Mouse (Mus musculus) midbrain, postnatal 0 days (tissue): ENCODE measurements around the gene 0610012G03Rik. TPM values are rescaled to one million over a fixed set of nuclear protein-coding genes. Genes with fewer than 3 reads are reported as not detected.
A peak's percentile ranks its signal among the peaks of the same experiment; 100 is the strongest.

Experiments
- ATAC-seq: fragments of 200-750 bp; cut with Nextera tagmentation; 2 replicates; pipeline ENCODE4 v1.8.0; 2017; ENCODE audit warnings: moderate number of reproducible peaks, mild to moderate bottlenecking, moderate TSS enrichment, moderate library complexity; ENCODE audit not compliant: low FRiP score
- DNase-seq: peaks from one replicate; pipeline ENCODE4 v3.0.0-alpha.2; 2015; ENCODE audit warnings: low spot score
- H3K27ac ChIP-seq: fragments of 300-500 bp; sonication (generic); 2 replicates; pipeline ENCODE4 v1.5.1; 2014; ENCODE audit warnings: low read depth, mild to moderate bottlenecking, low read length, mixed read lengths
- H3K27me3 ChIP-seq: fragments of 300-500 bp; sonication (generic); 2 replicates; pipeline ENCODE4 v1.6.1; 2014; ENCODE audit warnings: low read length, control low read depth, mixed read lengths; ENCODE audit not compliant: insufficient read depth
- H3K36me3 ChIP-seq: fragments of 300-500 bp; sonication (generic); 2 replicates; pipeline ENCODE4 v1.6.1; 2014; ENCODE audit warnings: low read length, control low read depth, mixed read lengths; ENCODE audit not compliant: insufficient read depth
- H3K4me1 ChIP-seq: fragments of 300-500 bp; sonication (generic); 2 replicates; pipeline ENCODE4 v1.6.1; 2014; ENCODE audit warnings: mild to moderate bottlenecking, control low read depth, antibody characterized with exemption, low read length, mixed read lengths; ENCODE audit not compliant: insufficient read depth
- H3K4me2 ChIP-seq: fragments of 300-500 bp; sonication (generic); 2 replicates; pipeline ENCODE4 v1.6.1; 2014; ENCODE audit warnings: low read depth, mild to moderate bottlenecking, low read length, mixed read lengths; ENCODE audit not compliant: poor library complexity, severe bottlenecking
- H3K4me3 ChIP-seq: fragments of 300-500 bp; sonication (generic); 2 replicates; pipeline ENCODE4 v1.5.1; 2014; ENCODE audit warnings: low read depth, mild to moderate bottlenecking, low read length, moderate library complexity
- H3K9ac ChIP-seq: fragments of 300-500 bp; sonication (generic); replicated peaks from 2 replicates; pipeline ENCODE4 v1.6.1; 2014; ENCODE audit warnings: mild to moderate bottlenecking, low read length, moderate library complexity, mixed read lengths; ENCODE audit not compliant: poor library complexity, severe bottlenecking
- H3K9me3 ChIP-seq: fragments of 300-500 bp; sonication (generic); 2 replicates; pipeline ENCODE4 v1.6.1; 2016; ENCODE audit warnings: low read length, control low read depth
- CTCF ChIP-seq: IDR thresholded peaks from 2 replicates; pipeline ENCODE4 v1.5.1; 2016; ENCODE audit warnings: antibody characterized with exemption, mild to moderate bottlenecking
- WGBS: fragments of 180-500 bp; shearing (Covaris S2); extraction: QIAGEN DNeasy Blood & Tissue Kit; methylation state at CpG from one replicate; pipeline ENCODE4 v1.1.7; 2014; 5-methylcytosine and 5-hydroxymethylcytosine counted together
- polyA plus RNA-seq: library from polyadenylated mRNA; unstranded; fragments of >200 nt; fragmentation: Nextera tagmentation; extraction: Ambion mirVana; gene quantifications from 2 replicates; pipeline ENCODE4 v1.2.1, GENCODE M21; 2015
- total RNA-seq: library from RNA; depleted of rRNA; stranded (reverse); fragments of >200 nt; gene quantifications from 2 replicates; pipeline ENCODE4 v1.2.3, GENCODE M21; 2014; rRNA removed

The 0610012G03Rik gene
- total RNA-seq (95.0 and 98.0 TPM in 2 replicates), polyA plus RNA-seq (139 and 143 TPM in 2 replicates)

DNA sequence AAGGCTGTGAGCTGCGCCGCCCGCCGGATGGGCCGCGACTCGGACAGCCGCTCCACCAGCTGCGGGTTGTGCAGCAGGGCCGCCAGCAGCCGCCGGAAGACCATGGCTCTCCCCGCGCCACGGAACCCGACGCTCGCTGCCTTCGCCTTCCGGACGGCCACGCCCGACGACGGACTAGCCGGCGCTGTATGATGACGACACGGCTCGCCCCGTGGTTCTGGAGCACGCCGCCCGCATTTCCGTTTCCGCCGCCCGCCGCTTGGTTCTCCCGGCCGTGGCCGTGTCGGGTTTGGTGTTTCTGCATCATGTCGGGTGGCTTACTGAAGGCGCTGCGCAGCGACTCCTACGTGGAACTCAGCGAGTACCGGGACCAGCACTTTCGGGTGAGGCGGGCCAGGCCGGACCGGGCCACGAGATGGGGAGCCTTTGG is at the start of gene 0610012G03Rik, which contains the start of gene Ncbp2:
TSS of gene 0610012G03Rik (minus strand) at position 150 of the 430 bp plus-strand sequence.
TSS of gene Ncbp2 (plus strand) at position 169 of the 430 bp plus-strand sequence.
- Histone ChIP-seq H3K9ac (peak within 1 kb of the TSS; percentile 91), H3K4me1 (peaks cover 17% of the 10 kb centered on the region), H3K27ac (peak within 1 kb of the TSS; percentile 85), H3K4me2 (peak within 1 kb of the TSS; percentile 89), H3K36me3 (peaks cover 8% of the 10 kb centered on the region), H3K9me3 (no peaks in the 10 kb centered on the region), H3K27me3 (no peaks in the 10 kb centered on the region), H3K4me3 (peak within 1 kb of the TSS; percentile 93)
- no peak for TF ChIP-seq CTCF
- DNase-seq, result peak; percentile 97
- peak; percentile 92 for ATAC-seq
- under 1% methylated on average over 42 of the region's 55 CpGs for WGBS

DNA sequence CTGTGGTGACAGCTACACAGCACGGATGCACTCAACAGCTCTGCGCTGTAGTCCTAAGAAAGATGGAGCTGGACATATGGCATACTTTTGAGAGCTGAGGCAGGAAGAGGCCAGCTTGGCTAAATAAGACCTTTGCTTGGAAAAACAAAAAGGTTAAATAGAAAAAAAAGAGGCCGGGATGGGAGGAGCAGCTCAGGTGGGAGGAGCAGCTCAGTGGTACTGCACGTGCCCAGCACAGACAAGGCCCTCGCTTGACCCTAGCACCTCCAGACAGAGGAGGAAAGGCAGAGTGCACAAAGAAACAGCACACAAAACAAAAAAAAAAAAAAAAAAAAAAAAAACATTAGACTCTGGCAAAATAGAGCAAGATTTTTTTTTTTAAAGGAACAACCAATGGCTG is 48.1 kb upstream of the 0610012G03Rik start:
- Histone ChIP-seq H3K4me1 (no peaks in the 10 kb centered on the region), H3K4me3 (no peak overlapping the region), H3K27me3 (no peaks in the 10 kb centered on the region), H3K9me3 (no peaks in the 10 kb centered on the region), H3K4me2 (no peak overlapping the region), H3K9ac (no peak overlapping the region), H3K36me3 (peaks cover 2% of the 10 kb centered on the region; the same call in 1 of the 2 replicates), H3K27ac (no peak overlapping the region)
- DNase-seq, result no peak
- no peak for TF ChIP-seq CTCF
- no peak for ATAC-seq
- WGBS, result 88% methylated on average over 5 of the region's 5 CpGs

DNA sequence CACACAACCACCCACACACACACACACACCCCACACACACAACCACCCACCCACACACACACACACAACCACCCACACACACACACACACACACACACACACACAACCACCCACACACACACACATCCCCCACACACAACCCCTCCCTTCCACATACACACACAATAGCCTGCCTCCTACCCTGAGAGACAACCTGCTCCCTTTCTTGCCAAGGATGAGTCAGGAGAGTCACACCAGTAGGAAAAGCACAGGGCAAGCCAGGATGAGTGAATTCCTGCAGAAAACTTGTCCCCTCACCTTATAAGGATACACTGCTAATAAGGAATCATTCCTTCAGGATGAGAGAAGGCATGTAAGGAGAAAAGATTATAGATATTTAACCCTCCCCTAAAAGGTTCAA is 45.7 kb upstream of the 0610012G03Rik start:
- H3K4me2 ChIP-seq, result no peak overlapping the region
- H3K4me3 ChIP-seq, result no peak overlapping the region
- ATAC-seq (no peak), DNase-seq (no peak)
- peaks cover 14% of the 10 kb centered on the region for H3K36me3 ChIP-seq
- H3K4me1 ChIP-seq, result no peaks in the 10 kb centered on the region
- H3K9me3 ChIP-seq, result no peaks in the 10 kb centered on the region
- TF ChIP-seq CTCF, result no peak
- H3K9ac ChIP-seq, result no peak overlapping the region
- H3K27me3 ChIP-seq, result no peaks in the 10 kb centered on the region
- H3K27ac ChIP-seq, result no peak overlapping the region

DNA sequence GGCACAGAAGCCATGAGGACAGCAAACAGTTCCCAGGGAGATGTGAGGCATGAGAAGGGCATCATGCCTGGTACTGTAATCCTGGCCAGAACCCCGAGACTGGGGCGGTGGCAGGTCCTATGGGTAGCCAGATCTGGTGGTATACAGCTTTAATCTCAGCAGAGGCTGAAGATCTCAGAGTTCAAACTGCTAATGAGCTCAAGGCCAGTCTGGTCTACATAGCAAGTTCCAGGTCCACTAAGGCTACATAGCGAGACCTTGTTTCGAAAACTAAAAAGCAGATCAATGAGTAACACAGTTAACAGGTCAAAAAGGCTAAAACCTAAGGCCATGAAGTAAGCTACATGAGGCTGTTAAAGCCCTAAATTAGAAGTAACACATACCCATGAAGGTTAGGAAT is 44.9 kb upstream of the 0610012G03Rik start:
- Histone ChIP-seq H3K9ac (no peak overlapping the region), H3K9me3 (no peaks in the 10 kb centered on the region), H3K4me1 (no peaks in the 10 kb centered on the region), H3K27ac (no peak overlapping the region), H3K4me2 (no peak overlapping the region), H3K36me3 (peaks cover 18% of the 10 kb centered on the region), H3K27me3 (no peaks in the 10 kb centered on the region), H3K4me3 (no peak overlapping the region)
- no peak for TF ChIP-seq CTCF
- WGBS, result 92% methylated on average over 4 of the region's 4 CpGs
- DNase-seq, result no peak
- no peak for ATAC-seq

DNA sequence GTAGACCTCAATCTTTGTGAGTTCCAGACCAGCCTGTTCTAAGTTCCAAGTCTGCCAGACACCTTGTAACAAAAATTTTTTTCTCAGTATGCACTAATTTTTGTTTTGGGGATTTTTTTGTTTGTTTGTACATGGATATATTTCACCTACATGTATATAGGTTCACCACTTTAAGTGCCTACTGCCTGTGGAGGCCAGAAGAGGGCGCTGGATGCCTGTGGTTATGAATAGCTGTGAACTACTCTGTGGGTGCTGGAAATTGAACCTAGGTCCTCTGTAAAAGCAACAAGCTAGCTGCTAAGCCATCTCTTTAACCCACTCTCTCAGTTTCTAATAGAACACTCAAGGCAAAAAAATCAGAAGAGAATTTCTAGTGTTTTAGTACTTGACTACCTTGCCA is 43.7 kb upstream of the 0610012G03Rik start:
- H3K9ac ChIP-seq, result no peak overlapping the region
- no peaks in the 10 kb centered on the region for H3K9me3 ChIP-seq
- peaks cover 21% of the 10 kb centered on the region for H3K36me3 ChIP-seq
- DNase-seq, result no peak
- no peaks in the 10 kb centered on the region for H3K27me3 ChIP-seq
- no peak overlapping the region for H3K4me3 ChIP-seq
- no peak overlapping the region for H3K27ac ChIP-seq
- WGBS, result 55% methylated on average over 1 of the region's 1 CpGs
- ATAC-seq, result no peak
- TF ChIP-seq CTCF, result peak; percentile 14; the same call in 1 of the 2 replicates
- no peak overlapping the region for H3K4me2 ChIP-seq
- no peaks in the 10 kb centered on the region for H3K4me1 ChIP-seq

DNA sequence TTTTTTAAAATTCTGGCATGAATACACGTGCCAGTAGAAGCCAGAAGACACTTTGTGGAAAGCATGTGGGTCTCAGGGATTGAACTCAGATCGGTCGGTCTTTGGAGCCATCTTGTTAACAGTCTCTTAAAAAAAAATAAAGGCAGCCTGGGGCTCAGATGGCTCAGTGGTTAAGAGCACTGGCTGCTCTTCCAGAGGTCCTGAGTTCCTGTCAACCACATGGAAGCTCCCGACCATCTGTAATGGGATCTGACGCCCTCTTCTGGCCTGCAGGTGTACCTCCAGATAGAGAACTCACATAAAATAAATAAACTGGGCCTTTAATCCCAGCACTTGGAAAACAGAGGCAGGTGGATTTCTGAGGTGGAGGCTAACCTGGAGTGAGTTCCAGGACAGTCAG is 32.7 kb upstream of the 0610012G03Rik start:
- Histone ChIP-seq H3K4me3 (no peak overlapping the region), H3K9me3 (no peaks in the 10 kb centered on the region), H3K9ac (no peak overlapping the region), H3K27me3 (no peaks in the 10 kb centered on the region), H3K4me2 (no peak overlapping the region), H3K36me3 (peaks cover 7% of the 10 kb centered on the region; the same call in 1 of the 2 replicates), H3K4me1 (no peaks in the 10 kb centered on the region), H3K27ac (no peak overlapping the region)
- no peak for ATAC-seq
- TF ChIP-seq CTCF, result no peak
- no peak for DNase-seq
- WGBS, result 80% methylated on average over 5 of the region's 5 CpGs
